Mouse (Mus musculus): ENCODE measurements around the gene Map3k5. TPM values are rescaled to one million over a fixed set of nuclear protein-coding genes. Genes with fewer than 3 reads are reported as not detected.
"Not testable (repeated sequence)": the region's sequence is repeated elsewhere in the genome, so short reads cannot be mapped to it uniquely, and the experiment has no call there.

Map3k5 gene
- total RNA-seq (2022): 10 to 100 TPM; 24.6 to 33.6 (median 24.8) TPM

DNA sequence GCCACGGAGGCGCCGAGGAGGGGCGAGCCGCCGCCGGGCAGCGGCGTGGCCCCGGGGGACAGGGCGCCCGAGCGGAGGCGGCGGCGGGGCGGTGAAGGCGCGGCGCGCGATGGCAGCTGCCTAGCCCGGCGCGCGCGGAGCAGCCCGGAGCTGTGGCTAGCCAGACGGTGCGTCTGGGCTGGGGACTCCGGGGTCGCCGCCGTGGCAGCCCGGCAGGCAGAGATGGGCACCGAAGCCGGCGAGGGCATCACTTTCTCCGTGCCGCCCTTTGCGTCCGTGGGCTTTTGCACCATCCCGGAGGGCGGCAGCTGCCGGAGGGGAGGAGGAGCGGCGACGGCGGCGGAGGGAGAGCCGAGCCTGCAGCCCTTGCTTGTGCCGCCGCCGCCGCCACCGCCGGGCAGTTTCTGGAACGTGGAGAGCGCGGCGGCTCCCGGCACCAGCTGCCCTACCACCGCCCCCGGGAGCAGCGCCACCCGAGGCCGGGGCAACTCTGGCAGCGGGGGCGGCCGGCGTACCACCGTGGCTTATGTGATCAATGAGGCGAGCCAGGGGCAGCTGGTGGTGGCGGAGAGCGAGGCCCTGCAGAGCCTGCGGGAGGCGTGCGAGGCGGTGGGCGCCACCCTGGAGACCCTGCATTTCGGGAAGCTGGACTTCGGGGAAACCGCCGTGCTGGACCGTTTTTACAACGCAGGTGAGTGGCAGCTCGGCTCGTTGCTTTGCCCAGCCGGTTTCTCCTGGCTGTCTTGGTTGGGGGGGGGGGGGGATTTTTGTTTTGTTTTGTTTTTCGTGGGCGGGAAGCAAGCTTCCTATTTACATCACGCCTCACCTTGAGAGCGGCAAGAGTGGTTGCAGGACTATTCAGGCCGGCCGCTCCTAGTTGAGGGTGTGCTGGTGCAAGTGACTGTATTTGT, at the start of gene Map3k5:
TSS of gene Map3k5 (plus strand) at position 89 of the 911 bp plus-strand sequence.
- DNase-seq (ENCODE audit: low spot score in 2 of 2): no peak

DNA sequence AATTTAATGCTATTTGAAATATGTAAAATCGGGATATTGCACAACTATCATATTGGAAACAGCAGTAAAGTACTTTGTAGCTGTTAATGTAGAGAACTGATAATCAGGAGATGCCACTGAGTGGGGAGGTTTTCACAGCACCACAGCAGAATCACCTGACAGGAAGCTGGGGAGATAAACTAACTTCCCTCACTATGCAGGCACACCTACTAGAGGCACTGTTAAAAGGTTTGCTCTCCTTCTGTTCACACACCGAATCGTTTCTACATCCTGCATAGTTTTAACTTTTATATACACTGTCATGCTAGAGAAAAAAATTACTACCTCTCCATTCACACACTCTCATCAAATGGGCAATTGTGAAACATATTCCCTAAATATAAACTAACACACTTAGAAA, 48.0 kb upstream of the Map3k5 start:
- no peak for DNase-seq (ENCODE audit: low spot score in 2 of 2)

DNA sequence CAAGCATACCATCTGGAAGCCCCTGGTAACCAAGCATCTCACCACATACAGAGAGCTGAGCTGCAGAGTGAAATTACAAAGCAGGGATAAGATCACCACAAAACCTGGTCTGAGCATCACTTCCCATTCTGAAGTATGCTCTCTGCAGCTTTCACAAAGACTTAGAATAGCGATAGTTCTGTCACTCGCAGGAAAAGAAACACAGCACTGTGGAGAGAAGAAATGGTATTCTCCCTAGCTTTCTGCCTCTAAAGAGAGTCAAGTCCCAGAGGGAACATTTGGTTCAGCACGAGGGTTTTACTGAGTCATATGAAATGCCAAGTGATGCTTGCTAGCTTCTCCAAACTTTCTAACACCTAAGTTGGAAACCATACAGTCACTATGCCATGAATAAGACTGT, 44.4 kb upstream of the Map3k5 start:
- DNase-seq (ENCODE audit: low spot score in 2 of 2): no peak

DNA sequence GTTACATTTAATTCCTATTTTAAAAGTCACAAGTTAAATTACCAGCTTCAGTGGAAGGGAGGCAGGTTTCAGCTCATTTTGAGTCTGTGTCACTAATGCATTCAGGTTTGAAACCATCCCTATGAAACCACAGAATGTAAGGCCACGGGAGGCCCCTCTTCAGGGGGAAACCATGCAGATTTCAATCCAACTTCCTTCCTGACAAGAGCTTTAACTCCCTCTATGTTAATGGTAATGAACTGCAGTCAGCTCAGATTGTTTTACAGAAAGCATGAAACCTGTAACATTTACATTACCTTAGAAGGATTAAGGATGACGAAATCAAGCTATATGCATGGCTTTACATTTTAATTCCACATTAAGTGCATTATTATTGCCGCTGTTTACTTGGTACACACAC, 42.6 kb upstream of the Map3k5 start:
- no peak for DNase-seq (ENCODE audit: low spot score in 2 of 2)

DNA sequence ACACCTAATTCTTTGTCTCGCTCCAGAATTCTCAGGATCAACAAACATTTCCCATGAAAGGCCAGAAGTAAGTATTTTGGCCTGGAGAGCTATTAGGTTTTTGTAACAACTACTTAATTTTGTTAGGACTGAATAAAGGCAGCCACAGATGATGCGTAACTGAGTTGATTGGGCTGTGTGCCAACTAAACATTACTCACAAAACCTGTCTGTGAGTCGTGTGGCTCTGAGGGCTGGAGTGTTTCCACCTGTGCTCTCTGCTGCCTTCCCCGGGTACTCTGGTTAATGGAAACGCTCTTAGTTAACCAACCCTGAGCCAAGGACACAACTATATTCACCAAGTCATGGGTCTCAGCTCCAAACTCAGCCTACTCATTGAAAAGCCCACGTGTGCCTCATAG, 41.1 kb upstream of the Map3k5 start:
- no peak for DNase-seq (ENCODE audit: low spot score in 2 of 2)

DNA sequence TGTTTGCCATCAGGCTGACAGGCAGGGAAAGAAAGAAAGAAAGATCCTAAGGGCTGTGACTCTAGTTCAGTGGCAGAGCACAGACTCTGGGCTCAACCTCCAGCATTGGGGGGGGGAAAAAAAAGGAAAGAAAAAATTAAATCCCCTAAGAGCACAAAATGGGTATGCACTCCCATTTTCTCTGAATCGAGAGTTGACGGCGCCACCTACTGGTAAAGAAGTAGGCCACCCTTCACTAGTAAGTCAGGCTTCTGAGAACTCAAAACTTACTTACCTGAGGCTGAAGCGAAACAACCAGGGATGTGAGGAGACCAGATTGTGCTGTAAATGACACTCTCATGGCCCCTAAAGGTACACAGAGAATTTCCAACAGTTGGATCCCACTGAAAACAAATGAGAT, 40.3 kb upstream of the Map3k5 start:
- DNase-seq (ENCODE audit: low spot score in 2 of 2): peak in 1 of 2 experiments; percentile 25

DNA sequence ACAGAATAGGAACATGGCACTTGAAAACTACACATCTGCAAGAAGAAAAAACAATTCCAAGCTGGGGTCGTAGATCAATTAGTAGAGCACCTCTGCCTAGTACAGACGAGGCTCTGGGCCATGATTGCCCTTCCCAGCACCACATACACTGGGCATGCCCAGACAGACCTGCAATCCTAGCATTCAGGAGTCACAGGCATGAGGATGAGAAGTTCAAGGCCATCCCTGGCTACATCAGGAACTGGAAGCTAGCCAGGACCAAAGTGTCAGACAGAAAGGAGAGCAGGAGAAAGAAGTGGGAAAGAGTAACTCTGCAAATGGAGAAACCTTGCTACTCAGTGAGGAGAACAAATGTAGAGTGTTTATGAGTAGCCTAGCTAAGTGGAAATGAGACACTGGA, 34.1 kb upstream of the Map3k5 start:
- no peak for DNase-seq (ENCODE audit: low spot score in 2 of 2)

DNA sequence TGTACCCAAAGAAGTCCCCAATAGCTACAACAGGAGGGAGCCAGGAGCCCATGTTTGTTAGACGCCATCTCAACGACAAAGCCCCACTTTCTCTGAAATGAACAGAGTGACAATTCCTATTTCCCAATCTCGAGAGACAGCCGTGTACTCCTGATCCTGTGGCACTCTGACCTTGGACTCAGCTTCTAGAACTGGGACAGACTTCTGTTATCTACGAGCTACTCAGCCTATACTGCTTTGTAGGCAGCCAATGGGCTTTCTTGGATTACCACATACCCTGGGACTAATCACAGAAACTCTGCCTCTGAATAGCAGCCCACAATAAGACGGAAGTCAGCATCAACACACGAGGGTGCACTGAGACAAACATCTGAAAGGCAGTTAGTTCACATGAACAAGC, 32.3 kb upstream of the Map3k5 start:
- DNase-seq (ENCODE audit: low spot score in 2 of 2): no peak

DNA sequence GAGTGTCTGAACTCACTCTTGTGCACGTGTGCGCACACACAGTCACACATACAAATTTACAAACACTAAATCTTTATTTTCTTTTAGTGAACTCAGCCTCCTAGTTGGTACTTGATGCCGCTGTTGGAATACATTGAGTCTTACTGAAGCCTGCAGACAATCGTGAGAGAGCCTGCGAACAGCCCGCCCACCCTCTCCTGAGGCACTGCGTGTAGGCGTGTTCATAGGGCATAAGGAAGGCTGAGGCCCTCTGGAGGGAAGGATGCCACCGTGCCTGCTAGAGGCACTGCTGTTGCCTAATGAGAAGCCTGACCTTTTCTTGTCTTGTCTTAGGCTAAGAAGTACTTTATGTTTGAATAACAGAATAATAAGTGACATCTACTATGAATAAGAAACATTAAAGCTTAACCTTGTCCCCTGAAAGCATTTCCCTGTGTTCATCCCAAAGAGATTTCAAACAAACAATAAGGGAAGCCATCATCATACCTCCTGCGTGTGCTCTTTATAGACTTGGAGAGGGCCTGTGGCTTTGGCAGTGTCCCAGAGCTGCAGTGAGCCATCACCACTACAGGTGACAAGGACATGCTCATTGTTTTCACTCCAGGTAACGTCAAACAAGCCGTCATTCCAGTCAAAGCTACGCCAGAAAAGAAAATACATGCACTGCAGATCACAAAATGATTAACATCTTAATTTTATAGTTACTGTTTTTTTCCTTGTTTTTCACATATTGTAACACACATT, 30.0 kb upstream of the Map3k5 start:
- DNase-seq (ENCODE audit: low spot score in 2 of 2): peak; percentile 51 to 56

DNA sequence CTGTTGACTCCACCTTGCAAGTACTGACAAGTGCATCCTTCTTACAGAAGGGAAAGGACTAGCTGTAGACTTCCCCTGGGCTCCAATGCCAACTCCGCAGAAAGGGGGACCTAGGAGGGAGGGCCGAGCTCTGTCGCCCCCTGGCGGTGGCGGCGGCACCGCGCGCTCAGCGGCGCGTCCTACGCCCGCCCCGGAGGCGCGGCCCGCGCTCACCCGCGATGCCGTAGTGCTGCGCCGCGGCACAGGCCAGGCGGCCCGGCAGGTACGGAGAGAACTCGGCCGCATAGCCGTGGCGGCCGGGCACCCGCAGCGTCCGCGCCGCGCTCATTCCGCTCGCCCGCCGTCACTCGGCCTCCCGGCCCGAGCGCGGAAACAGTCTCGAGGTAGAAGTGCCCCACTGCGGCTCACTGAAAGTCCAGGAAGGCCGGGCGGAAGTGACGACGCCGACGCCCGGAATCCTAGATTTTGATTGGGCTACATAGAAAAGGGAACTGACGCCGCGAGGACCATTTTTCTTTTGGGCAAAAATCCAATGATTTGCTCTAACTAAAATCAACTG, 26.9 kb upstream of the Map3k5 start, which contains the start of gene Pex7:
TSS of gene Pex7 (minus strand) at position 444 of the 559 bp plus-strand sequence.
- DNase-seq (ENCODE audit: low spot score in 2 of 2): peak; percentile 89 to 96

DNA sequence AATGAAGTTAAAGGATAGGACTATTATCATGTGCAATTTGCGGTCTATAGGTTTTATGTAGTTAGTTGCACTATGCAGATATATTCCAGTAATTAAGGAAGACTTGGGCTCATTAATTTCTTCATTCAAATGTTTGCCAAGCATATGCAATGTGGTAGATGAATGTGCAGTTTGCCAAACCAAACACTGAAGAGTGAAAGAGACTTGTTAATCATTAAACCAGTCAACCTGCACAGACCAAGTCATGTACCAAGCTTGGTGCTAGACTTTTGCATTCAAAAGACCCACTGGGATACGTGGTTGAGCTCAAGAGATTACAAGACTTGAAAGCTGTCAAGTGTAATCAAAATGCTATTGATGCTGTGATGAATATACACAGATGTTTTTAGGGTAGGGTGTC, 26.2 kb upstream of the Map3k5 start:
- no peak for DNase-seq (ENCODE audit: low spot score in 2 of 2)

DNA sequence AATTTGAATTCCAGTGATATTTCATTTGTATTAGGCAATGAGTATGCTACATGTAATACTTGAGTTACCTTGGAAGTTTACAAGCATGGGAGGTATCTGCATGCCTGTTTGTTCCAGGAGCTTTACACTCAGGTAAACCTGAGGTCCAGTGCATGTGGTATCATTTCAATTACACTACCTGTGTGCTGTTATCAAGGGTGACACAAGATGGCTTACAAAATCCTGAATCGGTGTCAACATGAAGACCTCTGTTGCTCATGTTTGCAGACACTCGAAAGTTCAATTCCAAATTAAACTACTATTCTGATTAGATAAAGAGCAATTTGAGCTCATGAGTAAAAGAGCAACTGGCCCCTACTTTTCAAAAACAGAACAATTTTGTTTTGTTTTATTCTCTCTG, 23.8 kb upstream of the Map3k5 start:
- DNase-seq (ENCODE audit: low spot score in 2 of 2): no peak

DNA sequence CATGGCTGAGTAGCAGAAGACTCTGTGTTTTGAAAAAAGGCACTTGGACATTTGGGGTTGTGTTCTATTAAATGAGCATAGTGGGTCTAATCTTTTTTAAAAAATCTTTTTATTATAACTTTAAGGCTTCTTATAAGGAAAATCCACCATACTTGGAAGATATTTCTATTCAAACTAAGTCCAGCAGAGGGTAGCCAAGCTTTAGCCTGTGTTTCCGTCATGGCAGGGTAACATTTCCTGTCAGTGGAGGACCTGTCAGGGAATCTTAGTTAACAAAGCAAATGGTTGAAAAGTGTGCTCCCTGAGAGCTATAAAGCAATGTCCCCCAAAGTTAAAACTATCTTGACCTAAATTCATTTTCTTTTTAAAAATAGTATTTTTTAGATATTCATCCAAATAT, 22.7 kb upstream of the Map3k5 start:
- DNase-seq (ENCODE audit: low spot score in 2 of 2): no peak

DNA sequence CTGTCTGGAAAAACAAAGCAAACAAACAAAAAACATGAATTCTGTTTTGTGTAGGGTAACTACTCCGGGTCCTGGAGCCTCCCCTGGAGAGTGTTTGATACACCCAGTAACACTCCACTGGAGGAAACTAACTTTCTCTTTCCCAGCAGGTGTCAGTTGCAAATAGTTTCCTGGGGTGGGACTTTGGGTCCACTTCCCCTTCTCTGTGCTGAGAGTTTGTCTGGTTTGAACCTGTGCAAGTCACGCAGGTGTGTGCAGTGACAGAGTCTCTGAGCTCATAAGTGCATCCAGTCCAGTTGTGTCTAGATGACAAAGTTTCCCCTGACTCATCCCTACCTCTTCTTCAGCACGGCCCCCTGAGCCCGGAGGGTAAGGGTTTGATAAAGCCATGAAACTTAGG, 20.5 kb upstream of the Map3k5 start:
- DNase-seq (ENCODE audit: low spot score in 2 of 2): no peak

DNA sequence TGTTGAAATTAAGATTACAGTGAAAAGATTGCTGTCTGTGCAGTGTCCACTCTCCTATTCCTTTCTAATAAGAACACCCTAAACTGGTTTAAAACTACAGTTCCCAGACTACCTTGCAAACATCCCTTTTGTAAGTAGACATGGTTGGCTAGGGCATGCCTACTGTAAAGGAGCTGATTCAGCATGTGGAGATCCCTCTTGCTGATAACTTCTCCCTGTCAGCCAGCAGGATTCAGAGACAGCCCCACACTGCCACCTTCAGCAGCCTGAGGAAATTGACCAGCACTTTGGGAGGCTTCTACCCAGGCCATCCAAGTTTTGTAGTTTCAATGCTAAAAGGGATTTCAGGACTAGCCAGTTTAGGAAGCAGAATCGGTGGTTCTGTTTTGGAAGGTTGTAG, 19.0 kb upstream of the Map3k5 start:
- DNase-seq (ENCODE audit: low spot score in 2 of 2): peak; percentile 44 to 46

DNA sequence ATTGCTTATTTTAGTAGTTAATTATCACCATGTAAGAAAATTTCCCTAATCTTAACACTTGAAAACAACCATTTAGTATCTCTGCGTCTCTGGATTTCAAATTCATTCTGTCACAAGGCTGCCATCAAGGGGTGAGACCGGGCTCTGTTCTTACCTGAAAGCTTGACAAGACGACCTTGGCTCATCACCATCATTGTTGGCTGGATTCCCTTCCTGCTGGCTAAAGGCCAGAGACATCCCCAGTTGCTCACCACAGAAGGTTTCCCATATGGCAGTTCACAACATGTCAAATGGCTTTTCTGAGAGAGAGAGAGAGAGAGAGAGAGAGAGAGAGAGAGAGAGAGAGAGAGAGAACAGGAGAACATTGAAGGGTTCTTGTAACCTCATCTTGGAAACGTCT, 11.9 kb upstream of the Map3k5 start:
- no peak for DNase-seq (ENCODE audit: low spot score in 2 of 2)

DNA sequence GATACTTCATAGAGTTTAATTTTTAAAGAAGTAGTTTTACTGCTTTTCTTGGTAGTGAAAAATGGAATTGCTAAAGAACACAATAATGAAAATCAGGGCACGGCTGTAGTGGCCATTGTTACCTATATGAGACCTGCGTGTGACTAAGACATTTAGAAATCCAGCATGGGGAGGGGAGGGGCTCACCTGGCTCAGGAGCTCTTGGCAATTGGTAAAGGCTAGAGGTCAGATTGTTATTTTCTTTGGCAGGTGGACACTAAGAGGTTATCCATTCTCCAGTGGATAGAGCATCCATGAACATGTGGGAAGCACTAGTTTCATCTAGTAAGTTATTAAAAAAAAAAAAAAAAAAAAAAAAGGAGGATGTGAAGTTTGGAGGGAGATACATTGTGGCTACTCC, 10.0 kb upstream of the Map3k5 start:
- no peak for DNase-seq (ENCODE audit: low spot score in 2 of 2)

DNA sequence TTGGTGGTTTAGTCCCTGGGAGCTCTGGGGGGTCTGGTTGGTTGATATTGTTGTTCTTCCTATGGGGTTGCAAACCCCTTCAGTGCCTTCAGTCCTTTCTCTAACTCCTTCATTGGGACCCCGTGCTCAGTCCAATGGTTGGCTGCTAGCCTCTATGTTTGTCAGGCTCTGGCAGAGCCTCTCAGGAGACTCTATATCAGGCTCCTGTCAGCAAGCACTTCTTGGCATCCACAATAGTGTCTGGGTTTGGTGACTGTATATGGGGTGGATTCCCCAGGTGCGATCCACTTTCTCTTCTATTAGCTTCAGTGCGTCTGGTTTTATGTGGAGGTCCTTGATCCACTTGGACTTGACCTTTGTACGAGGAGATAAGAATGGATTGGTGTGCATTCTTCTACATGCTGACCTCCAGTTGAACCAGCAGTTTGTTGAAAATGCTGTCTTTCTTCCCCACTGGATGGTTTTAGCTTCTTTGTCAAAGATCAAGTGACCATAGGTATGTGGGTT, 7.8 kb upstream of the Map3k5 start:
- not testable (repeated sequence) for DNase-seq (ENCODE audit: low spot score in 2 of 2)

DNA sequence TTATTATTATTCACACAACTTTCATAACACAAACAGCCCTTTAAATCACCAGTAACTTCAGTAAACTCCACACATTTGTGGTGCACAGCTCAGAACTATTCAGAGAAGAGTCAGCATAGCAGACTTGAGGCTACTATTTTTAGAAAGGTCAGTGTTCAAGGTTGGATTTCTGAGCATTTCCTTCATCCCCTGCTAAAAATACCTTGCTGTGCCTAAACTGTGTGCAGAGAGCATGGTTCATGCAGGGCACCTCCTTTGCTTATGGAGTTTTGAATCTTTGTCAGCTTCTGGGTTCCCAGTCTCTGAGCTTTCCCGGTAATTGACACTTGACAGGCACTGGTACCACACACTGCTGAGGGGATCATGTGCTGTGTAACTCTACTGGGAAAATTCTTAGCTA, 6.1 kb upstream of the Map3k5 start:
- no peak for DNase-seq (ENCODE audit: low spot score in 2 of 2)

DNA sequence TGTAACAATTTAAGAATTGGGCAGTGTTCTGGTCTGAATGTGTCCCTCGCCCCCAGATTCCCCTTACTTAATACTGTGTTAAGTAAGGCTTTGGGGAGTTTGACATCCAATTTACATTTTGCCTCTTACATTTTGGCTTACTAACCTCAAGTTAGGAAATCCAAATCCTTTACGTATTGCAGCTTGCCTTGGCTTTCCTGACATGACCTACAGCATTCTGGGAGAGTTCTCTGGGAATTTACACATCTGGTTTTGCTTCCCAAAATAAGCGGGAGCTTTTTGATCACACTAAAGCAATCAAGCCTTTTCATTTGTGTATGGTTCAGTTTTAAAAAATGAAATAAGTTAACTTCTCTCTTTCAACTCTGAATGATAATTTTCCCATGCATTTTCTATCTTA, 1.3 kb upstream of the Map3k5 start:
- DNase-seq (ENCODE audit: low spot score in 2 of 2): no peak

DNA sequence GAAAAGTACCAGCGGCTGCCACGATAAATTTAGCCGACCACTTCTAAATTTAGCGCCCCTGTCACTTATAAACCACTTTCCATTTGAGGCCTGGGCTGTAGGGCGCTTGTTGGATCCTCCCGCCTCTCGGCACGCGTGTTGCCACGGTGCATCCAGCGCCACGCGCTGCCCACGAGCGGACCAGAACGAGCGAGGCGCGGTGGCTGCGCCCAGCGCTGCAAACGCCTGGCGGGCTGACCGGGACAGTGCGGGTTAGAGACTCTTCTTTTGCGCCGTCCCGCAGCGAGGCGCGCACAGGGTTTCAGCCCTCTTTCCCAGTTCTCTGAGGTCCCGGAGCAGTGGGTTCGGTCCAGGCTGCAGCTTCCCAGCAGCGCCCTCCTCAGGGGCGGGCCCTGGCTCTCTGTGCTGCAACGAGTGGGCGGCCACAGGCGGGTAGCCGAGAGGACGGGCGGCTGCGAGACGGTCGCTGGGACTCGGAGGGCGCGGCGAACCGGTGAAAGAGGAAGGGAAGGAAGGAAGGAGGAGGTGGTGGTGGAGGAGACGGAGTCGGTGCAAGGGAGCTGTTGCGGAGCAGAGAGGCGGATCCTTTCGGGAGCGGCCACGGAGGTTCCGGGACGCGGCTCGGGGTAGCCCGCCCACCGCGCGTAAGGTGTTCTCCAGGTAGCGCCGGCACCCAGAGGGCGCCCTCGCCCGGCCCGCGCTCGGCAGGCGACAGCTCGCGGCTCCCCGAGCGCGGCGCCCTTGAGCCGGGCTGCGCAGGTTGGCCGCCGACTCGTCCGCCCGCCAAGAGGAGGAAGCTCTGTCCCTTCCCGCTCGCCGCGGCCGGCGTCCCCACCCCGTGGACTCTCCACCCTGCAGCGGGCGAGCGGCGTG, 525 bp upstream of the Map3k5 start:
- peak; percentile 50 to 60 for DNase-seq (ENCODE audit: low spot score in 2 of 2)

All from layer of hippocampus, adult 8-10 months (tissue).